Mouse (Mus musculus) midbrain, embryonic 10.5 days (tissue): ENCODE results near the gene Clec2d. TPM values are rescaled to one million over a fixed set of nuclear protein-coding genes. Genes with fewer than 3 reads are reported as not detected.

ENCODE experiments used
- DNase-seq: peaks from one replicate; pipeline ENCODE4 v3.0.0-alpha.2; 2017; ENCODE audit warnings: low spot score
- H3K27ac ChIP-seq: fragments of 300-500 bp; sonication (generic); replicated peaks from 2 replicates; pipeline ENCODE4 v1.5.1; 2016; ENCODE audit warnings: mild to moderate bottlenecking
- H3K27me3 ChIP-seq: fragments of 300-500 bp; sonication (generic); 2 replicates; pipeline ENCODE4 v1.6.1; 2016; ENCODE audit warnings: low read depth, mild to moderate bottlenecking; ENCODE audit not compliant: poor library complexity, severe bottlenecking
- H3K36me3 ChIP-seq: fragments of 300-500 bp; sonication (generic); 2 replicates; pipeline ENCODE4 v1.6.1; 2016; ENCODE audit warnings: mild to moderate bottlenecking, moderate library complexity
- H3K4me1 ChIP-seq: fragments of 300-500 bp; sonication (generic); 2 replicates; pipeline ENCODE4 v1.6.1; 2016
- H3K4me3 ChIP-seq: fragments of 300-500 bp; sonication (generic); 2 replicates; pipeline ENCODE4 v1.5.1; 2016; ENCODE audit warnings: mild to moderate bottlenecking, moderate library complexity
- H3K9me3 ChIP-seq: fragments of 300-500 bp; sonication (generic); replicated peaks from 2 replicates; pipeline ENCODE4 v1.6.1; 2016; ENCODE audit warnings: mild to moderate bottlenecking
- WGBS: fragments of 180-500 bp; shearing (Covaris S2); methylation state at CpG from one replicate; pipeline ENCODE4 v1.1.7; 2016; 5-methylcytosine and 5-hydroxymethylcytosine counted together
- polyA plus RNA-seq: library from polyadenylated mRNA; unstranded; fragments of >200 nt; fragmentation: Nextera tagmentation; extraction: Ambion mirVana; gene quantifications from 2 replicates; pipeline ENCODE4 v1.2.1, GENCODE M21; 2016

The Clec2d gene
- polyA plus RNA-seq, 1 experiment from 2014 or later = not detected

- H3K36me3 ChIP-seq = no peaks in the 10 kb centered on the region
- H3K9me3 ChIP-seq = no peaks in the 10 kb centered on the region
- H3K4me1 ChIP-seq = no peaks in the 10 kb centered on the region
- 79% methylated on average over 1 of the region's 1 CpGs for WGBS
- H3K27me3 ChIP-seq = no peaks in the 10 kb centered on the region
- DNase-seq = no peak
- H3K27ac ChIP-seq = no peak overlapping the region
- H3K4me3 ChIP-seq = no peak overlapping the region
Measured at GRCm38 (mm10) chr6:129204342-129204741, 23.9 kb downstream of the Clec2d start.

GRCm38 (mm10) chr6:129204838-129205237 lies 24.4 kb downstream of the Clec2d start:
- no peak for DNase-seq
- Histone ChIP-seq H3K36me3 (no peaks in the 10 kb centered on the region), H3K9me3 (no peaks in the 10 kb centered on the region), H3K4me1 (no peaks in the 10 kb centered on the region), H3K27me3 (no peaks in the 10 kb centered on the region), H3K27ac (no peak overlapping the region), H3K4me3 (no peak overlapping the region)
- WGBS = 84% methylated on average over 3 of the region's 3 CpGs

DNA sequence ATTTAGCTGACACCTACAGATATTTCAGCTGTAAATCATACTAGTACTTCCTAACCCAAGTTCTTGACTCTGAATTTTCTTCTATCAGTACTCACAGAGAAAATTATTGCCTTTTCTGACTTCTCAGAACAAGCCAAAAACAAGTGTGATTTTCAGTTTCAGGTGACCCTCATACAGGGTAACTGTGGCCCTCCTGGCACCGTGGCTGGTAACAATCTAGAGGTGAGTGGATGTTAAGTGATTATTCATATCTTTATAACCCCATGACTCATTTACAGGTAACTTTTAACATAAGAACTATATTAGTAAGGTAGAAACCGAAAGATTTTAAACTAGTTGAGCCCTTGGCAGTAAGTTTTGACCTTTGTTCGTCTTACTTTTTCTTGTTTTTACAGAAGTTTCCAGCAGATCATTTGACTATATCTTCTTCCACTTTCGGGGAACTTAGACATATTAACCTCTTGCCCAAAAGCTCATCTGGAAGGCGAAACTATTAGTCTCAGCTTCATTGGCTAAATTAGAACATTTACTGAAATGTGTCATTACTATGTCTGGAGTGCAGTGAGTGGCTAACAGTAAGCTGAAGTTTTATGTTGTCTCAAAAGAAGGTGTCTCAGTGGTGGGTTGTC lies 28.6 kb downstream of the Clec2d start:
- no peak overlapping the region for H3K27ac ChIP-seq
- no peaks in the 10 kb centered on the region for H3K36me3 ChIP-seq
- no peak overlapping the region for H3K4me3 ChIP-seq
- H3K4me1 ChIP-seq = no peaks in the 10 kb centered on the region
- H3K9me3 ChIP-seq = no peaks in the 10 kb centered on the region
- 94% methylated on average over 5 of the region's 5 CpGs for WGBS
- DNase-seq = no peak
- no peaks in the 10 kb centered on the region for H3K27me3 ChIP-seq

DNA sequence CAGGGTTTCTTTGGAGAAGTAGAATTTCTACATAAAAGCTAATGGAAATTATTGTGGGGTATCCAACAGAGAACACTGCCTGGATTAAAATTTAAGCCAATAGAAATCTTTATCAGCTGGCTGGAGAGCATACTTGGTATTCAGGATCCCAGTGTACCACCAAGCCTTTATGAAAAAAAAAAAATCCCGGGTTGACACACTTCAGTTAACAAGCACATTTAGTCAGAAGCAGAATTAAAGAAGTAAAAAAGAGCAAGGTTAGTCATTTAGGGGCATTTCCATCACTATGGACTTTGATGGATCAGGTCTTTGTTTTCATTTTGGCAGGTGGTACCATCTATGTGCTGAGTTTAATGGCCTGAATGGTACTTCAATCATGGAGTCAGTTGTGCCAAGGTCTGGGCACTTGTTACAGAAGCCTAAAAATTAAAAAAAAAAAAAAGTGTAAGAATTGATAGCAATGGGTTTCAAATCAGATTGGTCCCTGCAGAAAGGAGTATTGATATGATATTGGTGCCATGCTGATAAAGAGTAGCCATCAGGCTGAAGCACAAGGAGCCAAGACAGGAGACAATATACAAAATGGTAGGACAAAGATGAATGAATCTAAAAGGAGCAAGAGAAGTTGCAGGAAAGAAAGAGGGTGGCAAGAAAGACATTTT lies 29.5 kb downstream of the Clec2d start:
- 77% methylated on average over 1 of the region's 1 CpGs for WGBS
- Histone ChIP-seq H3K9me3 (no peaks in the 10 kb centered on the region), H3K27me3 (no peaks in the 10 kb centered on the region), H3K27ac (no peak overlapping the region), H3K4me3 (no peak overlapping the region), H3K36me3 (no peaks in the 10 kb centered on the region), H3K4me1 (no peaks in the 10 kb centered on the region)
- no peak for DNase-seq

DNA sequence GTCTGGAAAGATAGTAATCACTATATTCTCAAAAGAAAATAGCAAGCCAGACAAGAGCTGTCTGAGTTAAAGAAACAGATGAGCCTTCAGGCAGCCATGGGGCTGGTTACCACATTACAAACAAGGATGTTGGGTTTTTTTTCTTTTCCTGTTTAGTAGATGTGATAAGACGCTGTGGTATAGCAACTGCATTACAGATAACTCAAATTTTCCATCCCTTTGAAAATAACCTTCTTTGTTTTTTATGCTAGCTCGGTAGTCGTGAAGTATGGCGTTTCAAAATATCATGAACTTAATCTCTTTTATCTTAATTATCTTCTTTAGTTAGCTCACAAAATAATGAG lies 30.0 kb downstream of the Clec2d start:
- Histone ChIP-seq H3K9me3 (no peaks in the 10 kb centered on the region), H3K4me3 (no peak overlapping the region), H3K27ac (no peak overlapping the region), H3K36me3 (no peaks in the 10 kb centered on the region), H3K4me1 (no peaks in the 10 kb centered on the region), H3K27me3 (no peaks in the 10 kb centered on the region)
- WGBS = 92% methylated on average over 4 of the region's 4 CpGs
- no peak for DNase-seq

GRCm38 (mm10) chr6:129212421-129213195 lies 32.2 kb downstream of the Clec2d start:
- Histone ChIP-seq H3K9me3 (no peaks in the 10 kb centered on the region), H3K36me3 (no peaks in the 10 kb centered on the region), H3K27me3 (no peaks in the 10 kb centered on the region), H3K27ac (no peak overlapping the region), H3K4me1 (no peaks in the 10 kb centered on the region), H3K4me3 (no peak overlapping the region)
- DNase-seq = no peak

DNA sequence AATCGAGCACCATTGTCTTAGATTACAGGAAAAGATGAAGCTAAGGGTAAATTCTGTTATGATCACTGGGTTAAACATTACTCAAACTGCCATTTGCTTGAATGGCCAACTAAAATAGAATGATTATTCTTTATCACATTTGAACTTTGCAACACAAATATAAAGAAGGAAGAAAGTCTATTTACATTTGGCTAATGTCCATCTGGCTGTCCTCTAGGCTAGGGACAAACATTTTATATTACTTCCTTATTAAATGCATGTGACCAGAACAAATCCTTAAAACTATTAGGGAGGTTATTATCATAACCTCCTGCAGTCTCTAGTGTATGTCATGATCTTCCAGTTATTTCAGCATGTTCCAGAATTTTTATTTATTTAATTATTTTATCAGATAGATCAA lies 33.1 kb downstream of the Clec2d start:
- Histone ChIP-seq H3K27ac (no peak overlapping the region), H3K9me3 (no peaks in the 10 kb centered on the region), H3K4me3 (no peak overlapping the region), H3K27me3 (no peaks in the 10 kb centered on the region), H3K4me1 (no peaks in the 10 kb centered on the region), H3K36me3 (no peaks in the 10 kb centered on the region)
- 76% methylated on average over 1 of the region's 1 CpGs for WGBS
- no peak for DNase-seq

DNA sequence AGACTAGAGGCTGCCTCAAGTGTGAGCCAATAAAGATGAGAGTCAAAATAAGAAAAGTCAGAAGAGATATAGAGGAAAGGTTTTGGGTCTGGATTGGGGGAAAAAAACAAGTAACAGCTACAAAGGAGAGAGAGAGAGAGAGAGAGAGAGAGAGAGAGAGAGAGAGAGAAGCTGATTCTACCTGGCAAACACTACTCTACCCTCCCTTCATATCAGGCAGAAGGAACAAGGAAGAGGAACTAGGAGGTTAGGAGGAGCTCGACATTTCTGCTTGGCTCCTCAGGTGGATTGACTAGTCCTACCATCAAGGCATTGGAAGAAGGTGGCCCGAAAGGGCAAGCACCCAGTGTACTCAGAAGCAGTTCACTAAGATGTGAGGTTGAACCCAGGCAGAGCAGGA lies 33.8 kb downstream of the Clec2d start:
- 85% methylated on average over 2 of the region's 2 CpGs for WGBS
- Histone ChIP-seq H3K9me3 (no peaks in the 10 kb centered on the region), H3K36me3 (no peaks in the 10 kb centered on the region), H3K27ac (no peak overlapping the region), H3K4me3 (no peak overlapping the region), H3K4me1 (no peaks in the 10 kb centered on the region), H3K27me3 (no peaks in the 10 kb centered on the region)
- no peak for DNase-seq

- Histone ChIP-seq H3K9me3 (no peaks in the 10 kb centered on the region), H3K4me3 (no peak overlapping the region), H3K27ac (no peak overlapping the region), H3K27me3 (no peaks in the 10 kb centered on the region), H3K36me3 (no peaks in the 10 kb centered on the region), H3K4me1 (no peaks in the 10 kb centered on the region)
- WGBS = 79% methylated on average over 2 of the region's 2 CpGs
- no peak for DNase-seq
Measured at GRCm38 (mm10) chr6:129215053-129215452, 34.6 kb downstream of the Clec2d start.

DNA sequence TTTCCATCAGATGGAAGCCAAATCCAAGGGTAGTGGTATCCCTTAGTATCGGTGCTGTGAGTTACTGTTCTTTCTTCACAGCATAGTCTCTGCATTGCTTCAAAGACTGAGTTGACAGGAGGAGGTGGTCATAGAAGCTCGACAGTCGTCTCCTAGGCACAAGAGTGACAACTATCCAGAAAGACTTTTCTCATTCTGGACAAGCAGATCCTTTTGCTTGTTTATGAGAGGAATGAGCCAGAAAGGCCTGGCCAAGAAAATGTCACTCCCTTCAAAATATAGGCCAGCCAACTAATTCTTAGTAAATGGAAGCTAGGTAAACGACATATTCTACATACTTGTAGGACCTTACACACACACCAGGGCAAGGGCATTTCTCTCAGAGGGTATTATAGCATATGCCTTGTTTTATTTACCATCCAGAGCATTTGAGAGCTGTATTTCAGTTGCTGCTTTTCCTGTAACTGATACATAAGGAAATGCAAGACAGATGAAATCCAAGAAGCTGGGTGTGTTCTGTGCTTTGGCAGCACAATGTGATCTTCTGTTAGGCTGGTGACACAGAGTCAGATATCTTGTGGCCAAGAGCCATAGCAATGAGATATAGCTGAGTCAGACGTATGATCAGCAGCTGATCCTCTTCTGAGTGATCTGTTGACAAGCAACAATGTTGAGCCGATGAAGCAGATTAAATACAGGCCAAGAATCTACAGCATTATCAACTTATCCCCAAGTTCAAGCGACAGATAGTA lies 35.6 kb downstream of the Clec2d start:
- H3K4me3 ChIP-seq = no peak overlapping the region
- H3K4me1 ChIP-seq = no peaks in the 10 kb centered on the region
- no peaks in the 10 kb centered on the region for H3K36me3 ChIP-seq
- H3K27me3 ChIP-seq = no peaks in the 10 kb centered on the region
- H3K9me3 ChIP-seq = no peaks in the 10 kb centered on the region
- DNase-seq = no peak
- no peak overlapping the region for H3K27ac ChIP-seq
- WGBS = 92% methylated on average over 7 of the region's 7 CpGs

- Histone ChIP-seq H3K36me3 (no peaks in the 10 kb centered on the region), H3K27me3 (no peaks in the 10 kb centered on the region), H3K9me3 (no peaks in the 10 kb centered on the region), H3K4me3 (no peak overlapping the region), H3K4me1 (no peaks in the 10 kb centered on the region), H3K27ac (no peak overlapping the region)
- no peak for DNase-seq
- 86% methylated on average over 3 of the region's 3 CpGs for WGBS
Measured at GRCm38 (mm10) chr6:129216721-129217230, 36.4 kb downstream of the Clec2d start.

GRCm38 (mm10) chr6:129218191-129218696 lies 37.8 kb downstream of the Clec2d start:
- WGBS = 90% methylated on average over 5 of the region's 5 CpGs
- Histone ChIP-seq H3K4me1 (no peaks in the 10 kb centered on the region), H3K27me3 (no peaks in the 10 kb centered on the region), H3K9me3 (no peaks in the 10 kb centered on the region), H3K4me3 (no peak overlapping the region), H3K27ac (no peak overlapping the region), H3K36me3 (no peaks in the 10 kb centered on the region)
- no peak for DNase-seq
